In genomic region chr12:26092311-26092710, GRCm38 (mm10) we compare ENCODE assay signal across 22 mouse cellular contexts.
DNase-seq lines count a peak whose midpoint lies in the region; ATAC-seq and TF ChIP-seq lines count a peak whose summit lies in the region.
"Had no signal": no experiment of that assay in that cellular context is flagged by ENCODE, and none has a peak within 500 bp of the region (broad histone marks: within the 10 kb centered on the region; RNA-seq: fewer than 3 reads in every experiment).

No protein-coding gene starts in this region.

- H3K4me3 ChIP-seq in left cerebral cortex, adult 2 months = no peak overlapping the region
- H3K4me3 ChIP-seq: embryonic facial prominence, embryonic 10.5 days; embryonic facial prominence, embryonic 12.5 days; forebrain, embryonic 10.5 days; forebrain, embryonic 12.5 days; forebrain, embryonic 15.5 days had no signal

- peak overlapping the region; percentile 78 for H3K27ac ChIP-seq in left cerebral cortex, adult 2 months
- H3K27ac ChIP-seq: embryonic facial prominence, embryonic 10.5 days; embryonic facial prominence, embryonic 12.5 days; forebrain, embryonic 10.5 days; forebrain, embryonic 12.5 days; forebrain, embryonic 15.5 days had no signal

- intact Hi-C loops in left cerebral cortex, adult 2 months (cut with DNase I) = loop anchor here (5.0 kb wide), 1 partner anchor 995 kb away; the partner anchor contains the start of gene Id2

- DNase-seq in cerebellum, adult 11-12 months = no peak
- DNase-seq in heart, adult 11 months = peak; percentile 51
- DNase-seq in heart, postnatal 4 days = no peak
- no peak for DNase-seq in left cerebral cortex, adult 2 months (ENCODE audit: extremely low spot score in 1 of 2, low spot score in 2 of 2)
- no peak for DNase-seq in left cerebral cortex, adult 18-20 months (ENCODE audit: low spot score in 2 of 2)
- no peak for DNase-seq in MN1 (ENCODE audit: low spot score)
- DNase-seq: adrenal gland, adult 2 months; adrenal gland, postnatal 10 days; adrenal gland, postnatal 25 days; B cell, adult 2 months; cerebellum, adult 11 months; cerebellum, adult 2 months; cerebellum, adult 9-10 months; cerebellum, postnatal 10 days; forebrain, postnatal 0 days had no signal

- ATAC-seq in cerebellum, adult (ENCODE audit: insufficient number of reproducible peaks, low FRiP score, low TSS enrichment) = 0 out of 2 replicates have a peak, but pooled peaks have one; percentile 42
- ATAC-seq: CD4-positive, CD25-positive, alpha-beta regulatory T cell, adult 4 months; forebrain, embryonic 15.5 days; forebrain, postnatal 0 days had no signal

- no peak for TF ChIP-seq CTCF in left cerebral cortex, adult 2 months (IDR thresholded peaks at IDR 0.05)
